Mouse (Mus musculus): ENCODE measurements at regions not wholly inside any gene's neighbourhood (a gene's known extent, or its start where the extent isn't known, plus 50 kb on each side); places are given as distances from the start of the nearest gene placed in this dataset.
A peak's percentile ranks its signal among the peaks of the same experiment; 100 is the strongest.

DNA sequence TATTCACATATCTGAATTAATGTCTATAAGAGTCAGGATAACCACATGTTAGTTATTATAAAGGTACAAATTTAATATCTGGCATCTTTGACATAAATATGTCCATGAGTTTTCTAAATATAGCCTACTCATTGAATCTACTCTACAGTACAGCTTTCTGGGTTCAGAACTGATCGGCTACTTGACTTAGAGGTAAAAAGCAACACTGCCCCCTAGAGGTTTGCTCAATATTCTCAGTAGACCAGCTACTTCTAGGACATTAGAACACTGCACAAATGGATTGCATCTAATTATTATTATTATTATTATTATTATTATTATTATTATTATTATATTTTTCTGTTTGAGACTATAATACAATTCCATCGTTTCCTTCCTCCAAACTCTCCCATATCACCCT lies 418.8 kb upstream of the Tpm3-rs7 start:
- H3K27me3 ChIP-seq (ENCODE audit: control insufficient read depth, insufficient read depth, low read length), result no peaks in the 10 kb centered on the region
- no peaks in the 10 kb centered on the region for H3K4me1 ChIP-seq (ENCODE audit: control insufficient read depth, insufficient read depth, low read length)
- H3K27ac ChIP-seq (replicated peaks; ENCODE audit: low read depth, low read length), result no peak overlapping the region
- H3K9me3 ChIP-seq (ENCODE audit: control insufficient read depth, low read length), result no peaks in the 10 kb centered on the region
- no peaks in the 10 kb centered on the region for H3K36me3 ChIP-seq (ENCODE audit: control insufficient read depth, insufficient read depth, low read length)
- peak; percentile 74 for DNase-seq
- no peak overlapping the region for H3K4me2 ChIP-seq (ENCODE audit: low read length)
- 32% methylated on average over 2 of the region's 2 CpGs for WGBS
- no peak overlapping the region for H3K4me3 ChIP-seq (replicated peaks; ENCODE audit: low read depth, low read length)
- ATAC-seq (ENCODE audit: low FRiP score, low TSS enrichment), result no peak
- H3K9ac ChIP-seq (replicated peaks; ENCODE audit: low read length), result no peak overlapping the region

GRCm38 (mm10) chr14:112901171-112901570 lies 413.2 kb upstream of the Tpm3-rs7 start:
- H3K36me3 ChIP-seq (ENCODE audit: control insufficient read depth, insufficient read depth, low read length), result no peaks in the 10 kb centered on the region
- ATAC-seq (ENCODE audit: low FRiP score, low TSS enrichment) (no peak; the same call in 1 of the 2 replicates), DNase-seq (no peak)

GRCm38 (mm10) chr14:112917148-112917547 lies 397.3 kb upstream of the Tpm3-rs7 start:
- Histone ChIP-seq H3K27ac (replicated peaks; ENCODE audit: low read depth, low read length) (no peak overlapping the region), H3K4me1 (ENCODE audit: control insufficient read depth, insufficient read depth, low read length) (no peaks in the 10 kb centered on the region), H3K9ac (replicated peaks; ENCODE audit: low read length) (no peak overlapping the region), H3K4me3 (replicated peaks; ENCODE audit: low read depth, low read length) (no peak overlapping the region), H3K27me3 (ENCODE audit: control insufficient read depth, insufficient read depth, low read length) (no peaks in the 10 kb centered on the region), H3K9me3 (ENCODE audit: control insufficient read depth, low read length) (no peaks in the 10 kb centered on the region), H3K36me3 (ENCODE audit: control insufficient read depth, insufficient read depth, low read length) (no peaks in the 10 kb centered on the region), H3K4me2 (ENCODE audit: low read length) (no peak overlapping the region)
- DNase-seq (no peak), ATAC-seq (ENCODE audit: low FRiP score, low TSS enrichment) (no peak)
- WGBS, result 100% methylated on average over 1 of the region's 1 CpGs

More at GRCm38 (mm10) chr14:112901171-112901570, 413.2 kb upstream of the Tpm3-rs7 start:
- no peak overlapping the region for H3K9ac ChIP-seq (replicated peaks; ENCODE audit: low read length)
- H3K27ac ChIP-seq (replicated peaks; ENCODE audit: low read depth, low read length), result no peak overlapping the region
- H3K4me1 ChIP-seq (ENCODE audit: control insufficient read depth, insufficient read depth, low read length), result no peaks in the 10 kb centered on the region
- H3K9me3 ChIP-seq (ENCODE audit: control insufficient read depth, low read length), result no peaks in the 10 kb centered on the region
- H3K27me3 ChIP-seq (ENCODE audit: control insufficient read depth, insufficient read depth, low read length), result no peaks in the 10 kb centered on the region
- no peak overlapping the region for H3K4me3 ChIP-seq (replicated peaks; ENCODE audit: low read depth, low read length)
- no peak overlapping the region for H3K4me2 ChIP-seq (ENCODE audit: low read length)
- WGBS, result 82% methylated on average over 1 of the region's 1 CpGs

All from midbrain, embryonic 14.5 days (tissue).